ENCODE assay signal across 9 mouse cellular contexts in genomic region chr6:118977443-118978271, GRCm38 (mm10).
DNase-seq lines count a peak whose midpoint lies in the region; ATAC-seq and TF ChIP-seq lines count a peak whose summit lies in the region.
"Had no signal": no experiment of that assay in that cellular context is flagged by ENCODE, and none has a peak within 500 bp of the region (broad histone marks: within the 10 kb centered on the region; RNA-seq: fewer than 3 reads in every experiment).

No protein-coding gene starts in this region.

- no peaks in the 10 kb centered on the region for H3K27me3 ChIP-seq in testis, adult 2 months (ENCODE audit: control insufficient read depth, insufficient read depth, low read length)
- H3K27me3 ChIP-seq in hindbrain, embryonic 15.5 days, result no peaks in the 10 kb centered on the region
- no peaks in the 10 kb centered on the region for H3K27me3 ChIP-seq in midbrain, embryonic 10.5 days (ENCODE audit: low read depth, poor library complexity, severe bottlenecking)

- H3K27ac ChIP-seq in testis, adult 2 months (ENCODE audit: control insufficient read depth, insufficient read depth, low read depth, low read length), result no peak overlapping the region
- H3K27ac ChIP-seq in hindbrain, embryonic 15.5 days (replicated peaks), result peak overlapping the region; percentile 72
- H3K27ac ChIP-seq in midbrain, embryonic 10.5 days (replicated peaks), result peak overlapping the region; percentile 43

- H3K4me2 ChIP-seq in hindbrain, embryonic 15.5 days, result peak overlapping the region; percentile 34

- WGBS in hindbrain, embryonic 15.5 days, result 12% methylated on average over 10 of the region's 10 CpGs
- 32% methylated on average over 10 of the region's 10 CpGs for WGBS in midbrain, embryonic 10.5 days

- TF ChIP-seq POLR2A in testis, adult 2 months (IDR thresholded peaks at IDR 0.05; ENCODE audit: control insufficient read depth, low read depth, low read length), result no peak

- H3K36me3 ChIP-seq in testis, adult 2 months (ENCODE audit: control insufficient read depth, insufficient read depth, low read length), result no peaks in the 10 kb centered on the region
- no peaks in the 10 kb centered on the region for H3K36me3 ChIP-seq in hindbrain, embryonic 15.5 days
- no peaks in the 10 kb centered on the region for H3K36me3 ChIP-seq in midbrain, embryonic 10.5 days

- no peak for DNase-seq in testis, postnatal 14 days (ENCODE audit: low spot score)
- DNase-seq in midbrain, embryonic 10.5 days (ENCODE audit: low spot score), result peak; percentile 34
- no peak for DNase-seq in spleen, postnatal 10 days (ENCODE audit: low spot score in 2 of 2)
- no peak for DNase-seq in cerebellum, postnatal 10 days
- no peak for DNase-seq in thymus, postnatal 25 days
- no peak for DNase-seq in spleen, adult 18-20 months
- DNase-seq: thymus, postnatal 36 days had no signal

- H3K4me1 ChIP-seq in testis, adult 2 months (ENCODE audit: control insufficient read depth, insufficient read depth, low read length), result peaks cover 3% of the 10 kb centered on the region
- H3K4me1 ChIP-seq in hindbrain, embryonic 15.5 days (replicated peaks), result peaks cover 35% of the 10 kb centered on the region
- H3K4me1 ChIP-seq in midbrain, embryonic 10.5 days, result peaks cover 22% of the 10 kb centered on the region

- H3K4me3 ChIP-seq in testis, adult 2 months (ENCODE audit: control insufficient read depth, low read depth, low read length), result peak overlapping the region; percentile 25
- H3K4me3 ChIP-seq in hindbrain, embryonic 15.5 days, result no peak overlapping the region
- peak overlapping the region; percentile 34 for H3K4me3 ChIP-seq in midbrain, embryonic 10.5 days

- ATAC-seq in hindbrain, embryonic 15.5 days (ENCODE audit: low FRiP score, low read depth), result peak; percentile 86

- no peak for TF ChIP-seq CTCF in testis, adult 2 months (IDR thresholded peaks at IDR 0.05; ENCODE audit: control insufficient read depth, insufficient read depth, insufficient replicate concordance, low read depth, low read length)

- no peak overlapping the region for H3K9ac ChIP-seq in hindbrain, embryonic 15.5 days

- no peaks in the 10 kb centered on the region for H3K9me3 ChIP-seq in hindbrain, embryonic 15.5 days
- no peaks in the 10 kb centered on the region for H3K9me3 ChIP-seq in midbrain, embryonic 10.5 days (replicated peaks)
